Mouse (Mus musculus) C2C12 (cell line): ENCODE data around the gene Shank3.

Source experiments
- CTCF ChIP-seq: IDR thresholded peaks from one replicate; pipeline ENCODE4 v1.5.1; 2011; ENCODE audit not compliant: control insufficient read depth, insufficient read depth, insufficient read length
- MAX ChIP-seq: IDR thresholded peaks from one replicate; pipeline ENCODE4 v1.6.1; 2011; ENCODE audit warnings: mild to moderate bottlenecking, control low read depth

DNA sequence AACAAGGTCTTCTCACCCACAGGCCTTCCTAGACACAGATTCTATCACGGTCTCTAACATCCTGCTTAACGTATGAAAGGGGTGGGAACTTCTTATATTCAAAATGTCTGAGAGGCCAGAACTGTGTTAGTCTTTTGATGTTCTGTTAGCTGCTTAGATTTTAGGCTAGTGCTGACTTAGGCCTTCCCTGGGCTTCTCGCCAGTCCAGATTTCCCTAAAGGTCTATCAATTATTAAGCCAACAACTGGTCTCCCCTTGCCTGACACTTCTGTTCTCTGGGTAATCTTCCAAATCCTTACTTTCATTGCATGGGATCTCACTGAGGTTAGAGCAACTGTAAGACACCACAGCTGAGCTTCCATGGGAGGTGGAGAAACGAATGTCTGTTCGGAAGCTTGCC is 89.7 kb downstream of the Shank3 start:
- TF ChIP-seq CTCF (no peak), MAX (no peak)
